Mouse (Mus musculus) lung, adult 2 months (tissue): ENCODE results near the gene 1700012B07Rik.

Experiments
- CTCF ChIP-seq: fragments of 200-500 bp; IDR thresholded peaks from 2 replicates; pipeline ENCODE4 v1.5.1; 2011; ENCODE audit warnings: mild to moderate bottlenecking, low read length, control low read depth; ENCODE audit not compliant: insufficient read depth
- POLR2A ChIP-seq: fragments of 200-500 bp; IDR thresholded peaks from 2 replicates; pipeline ENCODE4 v1.6.1; 2011; ENCODE audit warnings: low read depth, mild to moderate bottlenecking, control low read depth, low read length, borderline replicate concordance; ENCODE audit errors: extremely low read depth

GRCm38 (mm10) chr11:109859441-109859840, 31.6 kb upstream of the 1700012B07Rik start:
- TF ChIP-seq CTCF (no peak), POLR2A (no peak)
